ENCODE assay signal across 22 mouse cellular contexts in the genomic region with DNA sequence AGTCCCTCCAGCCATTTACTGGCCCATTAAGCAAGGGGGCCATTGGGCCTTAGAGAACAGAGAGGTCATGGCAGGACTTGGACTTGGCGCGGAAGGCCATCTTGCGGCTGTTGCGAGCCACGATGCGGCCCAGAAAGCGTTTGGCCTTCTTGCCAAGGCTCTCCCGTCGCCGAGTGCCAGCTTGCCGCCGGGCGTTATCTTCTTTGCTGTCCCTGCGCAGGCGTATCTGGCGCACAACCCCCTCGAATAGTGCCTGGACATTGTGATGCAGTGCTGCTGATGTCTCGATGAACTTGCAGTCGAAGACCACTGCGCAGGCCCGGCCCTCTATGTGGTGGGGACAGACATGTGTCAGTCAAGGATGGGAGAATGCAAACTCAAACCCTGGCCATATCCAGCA. TPM values are rescaled to one million over a fixed set of nuclear protein-coding genes. Genes with fewer than 3 reads are reported as not detected.
DNase-seq lines count a peak whose midpoint lies in the region; ATAC-seq and TF ChIP-seq lines count a peak whose summit lies in the region.
"Had no signal": no experiment of that assay in that cellular context is flagged by ENCODE, and none has a peak within 500 bp of the region (broad histone marks: within the 10 kb centered on the region; RNA-seq: fewer than 3 reads in every experiment).

No protein-coding gene starts in this region.

- no peaks in the 10 kb centered on the region for H3K27me3 ChIP-seq in heart, adult 2 months (ENCODE audit: control insufficient read depth, insufficient read depth, low read length)
- peaks cover 20% of the 10 kb centered on the region; the same call in 1 of the 2 replicates for H3K27me3 ChIP-seq in heart, embryonic 10.5 days (ENCODE audit: insufficient read depth, poor library complexity, severe bottlenecking)
- H3K27me3 ChIP-seq in heart, embryonic 12.5 days (replicated peaks) = no peaks in the 10 kb centered on the region
- peaks cover 43% of the 10 kb centered on the region for H3K27me3 ChIP-seq in hindbrain, embryonic 10.5 days (ENCODE audit: insufficient read depth, poor library complexity, severe bottlenecking)

- H3K79me2 ChIP-seq in heart, adult 2 months (replicated peaks; ENCODE audit: control insufficient read depth, insufficient read depth, low read length) = no peaks in the 10 kb centered on the region

- H3K27ac ChIP-seq in heart, adult 2 months = peak overlapping the region; percentile 93
- H3K27ac ChIP-seq in heart, embryonic 10.5 days = peak overlapping the region; percentile 67; the same call in 1 of the 2 replicates
- H3K27ac ChIP-seq in heart, embryonic 12.5 days (ENCODE audit: poor library complexity, severe bottlenecking) = peak overlapping the region; percentile 95
- H3K27ac ChIP-seq in hindbrain, embryonic 10.5 days = no peak overlapping the region
- H3K27ac ChIP-seq: forebrain, embryonic 10.5 days; limb, embryonic 15.5 days; liver, embryonic 15.5 days; midbrain, embryonic 13.5 days; neural tube, embryonic 12.5 days had no signal

- H3K9ac ChIP-seq in heart, adult 2 months (ENCODE audit: low read depth, low read length) = peak overlapping the region; percentile 39
- peak overlapping the region; percentile 95 for H3K9ac ChIP-seq in heart, embryonic 12.5 days
- H3K9ac ChIP-seq: forebrain, postnatal 0 days; limb, embryonic 15.5 days; liver, embryonic 15.5 days; midbrain, embryonic 13.5 days; neural tube, embryonic 12.5 days had no signal

- TF ChIP-seq CTCF in heart, adult 2 months (IDR thresholded peaks at IDR 0.05) = no peak

- 72% methylated on average over 21 of the region's 21 CpGs for WGBS in heart, adult 2 months
- WGBS in heart, embryonic 10.5 days = 92% methylated on average over 21 of the region's 21 CpGs
- 90% methylated on average over 21 of the region's 21 CpGs for WGBS in heart, embryonic 12.5 days
- WGBS in hindbrain, embryonic 10.5 days = 96% methylated on average over 21 of the region's 21 CpGs

- peak overlapping the region; percentile 71 for H3K4me2 ChIP-seq in heart, embryonic 12.5 days
- H3K4me2 ChIP-seq: limb, embryonic 15.5 days; liver, embryonic 15.5 days; midbrain, embryonic 13.5 days; neural tube, embryonic 12.5 days had no signal

- no peaks in the 10 kb centered on the region for H3K9me3 ChIP-seq in heart, embryonic 10.5 days
- H3K9me3 ChIP-seq in heart, embryonic 12.5 days (replicated peaks) = no peaks in the 10 kb centered on the region
- no peaks in the 10 kb centered on the region for H3K9me3 ChIP-seq in hindbrain, embryonic 10.5 days
- H3K9me3 ChIP-seq: forebrain, embryonic 10.5 days; limb, embryonic 15.5 days; liver, embryonic 15.5 days; midbrain, embryonic 13.5 days; neural tube, embryonic 12.5 days had no signal

- peak; percentile 43; the same call in 1 of the 2 replicates for TF ChIP-seq POLR2A in heart, adult 2 months (IDR thresholded peaks at IDR 0.05; ENCODE audit: insufficient read depth, low read depth, low read length)

- H3K36me3 ChIP-seq in heart, adult 2 months (ENCODE audit: control insufficient read depth, insufficient read depth, low read length) = peaks cover 12% of the 10 kb centered on the region
- peaks cover 27% of the 10 kb centered on the region for H3K36me3 ChIP-seq in heart, embryonic 10.5 days
- peaks cover 19% of the 10 kb centered on the region for H3K36me3 ChIP-seq in heart, embryonic 12.5 days
- no peaks in the 10 kb centered on the region for H3K36me3 ChIP-seq in hindbrain, embryonic 10.5 days
- H3K36me3 ChIP-seq: forebrain, embryonic 10.5 days; limb, embryonic 15.5 days; liver, embryonic 15.5 days; midbrain, embryonic 13.5 days; neural tube, embryonic 12.5 days had no signal

- peaks cover 7% of the 10 kb centered on the region for H3K4me1 ChIP-seq in heart, adult 2 months (ENCODE audit: control insufficient read depth, insufficient read depth, low read length)
- H3K4me1 ChIP-seq in heart, embryonic 10.5 days = peaks cover 71% of the 10 kb centered on the region
- H3K4me1 ChIP-seq in heart, embryonic 12.5 days (replicated peaks) = peaks cover 59% of the 10 kb centered on the region
- peaks cover 27% of the 10 kb centered on the region for H3K4me1 ChIP-seq in hindbrain, embryonic 10.5 days (replicated peaks)

- no peak for TF ChIP-seq EP300 in heart, adult 2 months (IDR thresholded peaks at IDR 0.05; ENCODE audit: insufficient read depth, low read depth, low read length)

- intact Hi-C loops in heart, adult 2 months (cut with DNase I) = no loop called here
- intact Hi-C loops in heart, postnatal 14 days (cut with DNase I) = no loop called here

- peak overlapping the region; percentile 59; the same call in 1 of the 2 replicates for H3K4me3 ChIP-seq in heart, adult 2 months
- peak overlapping the region; percentile 79; the same call in 1 of the 2 replicates for H3K4me3 ChIP-seq in heart, embryonic 10.5 days
- peak overlapping the region; percentile 67 for H3K4me3 ChIP-seq in heart, embryonic 12.5 days
- no peak overlapping the region for H3K4me3 ChIP-seq in hindbrain, embryonic 10.5 days
- H3K4me3 ChIP-seq: forebrain, embryonic 10.5 days; limb, embryonic 15.5 days; liver, embryonic 15.5 days; midbrain, embryonic 13.5 days; neural tube, embryonic 12.5 days had no signal

- DNase-seq in heart, adult 2 months = peak; percentile 46 to 68
- no peak for DNase-seq in heart, adult 8-10 months (ENCODE audit: low spot score)
- no peak for DNase-seq in heart, embryonic 10.5 days (ENCODE audit: low spot score)
- peak; percentile 44 to 61 for DNase-seq in heart, postnatal 14 days
- no peak for DNase-seq in hindbrain, embryonic 10.5 days (ENCODE audit: low spot score)
- no peak for DNase-seq in cerebellum, postnatal 36 days
- DNase-seq: adrenal gland, postnatal 10 days; forebrain, postnatal 0 days; kidney, adult 18-20 months; thymus, adult 2 months had no signal

- ATAC-seq in heart, embryonic 12.5 days (ENCODE audit: insufficient number of reproducible peaks, low FRiP score) = no peak
- ATAC-seq: forebrain, postnatal 0 days; lung, postnatal 0 days; midbrain, embryonic 13.5 days had no signal

RNA-seq across cellular contexts. Expression of gene Rrad, which starts 2.7 kb away (rescaled TPM):
- 100 to 1,000 TPM; 123 to 414 TPM for total RNA-seq in heart, adult 2 months (2021)
- polyA plus RNA-seq in heart, adult 2 months (2012; rRNA removed) = 205 and 316 TPM in 2 replicates
- total RNA-seq in heart, adult 8-10 months (2022) = 100 to 1,000 TPM; 215 to 381 (median 317) TPM
- 200 and 322 TPM in 2 replicates for polyA plus RNA-seq in heart, embryonic 10.5 days (2016; fragmentation: Nextera tagmentation; extraction: Ambion mirVana)
- polyA plus RNA-seq in heart, embryonic 12.5 days (2016; fragmentation: Nextera tagmentation; extraction: Ambion mirVana) = 299 and 301 TPM in 2 replicates
- 100 to 1,000 TPM; 198 to 203 TPM for total RNA-seq in heart, postnatal 14 days (2021)
- 1.2 and 1.5 TPM in 2 replicates for polyA plus RNA-seq in hindbrain, embryonic 10.5 days (2016; fragmentation: Nextera tagmentation; extraction: Ambion mirVana)

RNA-seq across cellular contexts. Expression of gene Cdh16, which starts 4.2 kb away (rescaled TPM):
- total RNA-seq in heart, adult 2 months (2021) = 1 to 10 TPM; 3.3 to 4.3 TPM
- polyA plus RNA-seq in heart, adult 2 months (2012; rRNA removed) = 7.1 and 11.0 TPM in 2 replicates
- total RNA-seq in heart, adult 8-10 months (2022) = 1 to 10 TPM; 3.7 to 8.2 (median 6.5) TPM
- polyA plus RNA-seq in heart, embryonic 10.5 days (2016; fragmentation: Nextera tagmentation; extraction: Ambion mirVana) = 8.0 and 21.0 TPM in 2 replicates
- polyA plus RNA-seq in heart, embryonic 12.5 days (2016; fragmentation: Nextera tagmentation; extraction: Ambion mirVana) = 16.1 and 18.6 TPM in 2 replicates
- 1 to 10 TPM; 3.3 to 3.5 TPM for total RNA-seq in heart, postnatal 14 days (2021)
- not detected in 2 replicates for polyA plus RNA-seq in hindbrain, embryonic 10.5 days (2016; fragmentation: Nextera tagmentation; extraction: Ambion mirVana)
- total RNA-seq: forebrain, postnatal 0 days; left cerebral cortex, adult 18-20 months; left cerebral cortex, postnatal 36 days; megakaryocyte progenitor cell, adult 5-6 weeks had no signal
- polyA plus RNA-seq: brain, embryonic 14.5 days; forebrain, embryonic 10.5 days; forebrain, postnatal 0 days; hindbrain, embryonic 11.5 days; midbrain, embryonic 13.5 days; neural tube, embryonic 12.5 days had no signal

RNA-seq across cellular contexts. Expression of gene Ciao2b, which starts 13.4 kb away (rescaled TPM):
- 10 to 100 TPM; 63.9 to 66.9 TPM for total RNA-seq in heart, adult 2 months (2021)
- polyA plus RNA-seq in heart, adult 2 months (2012; rRNA removed) = 51.6 and 58.1 TPM in 2 replicates
- total RNA-seq in heart, adult 8-10 months (2022) = 10 to 100 TPM; 65.5 to 84.7 (median 73.7) TPM
- 198 and 244 TPM in 2 replicates for polyA plus RNA-seq in heart, embryonic 10.5 days (2016; fragmentation: Nextera tagmentation; extraction: Ambion mirVana)
- polyA plus RNA-seq in heart, embryonic 12.5 days (2016; fragmentation: Nextera tagmentation; extraction: Ambion mirVana) = 187 and 195 TPM in 2 replicates
- 10 to 100 TPM; 52.9 to 63.6 TPM for total RNA-seq in heart, postnatal 14 days (2021)
- 111 and 121 TPM in 2 replicates for polyA plus RNA-seq in hindbrain, embryonic 10.5 days (2016; fragmentation: Nextera tagmentation; extraction: Ambion mirVana)

RNA-seq across cellular contexts. Expression of gene Pdp2, which starts 37.2 kb away (rescaled TPM):
- total RNA-seq in heart, adult 2 months (2021) = 10 to 100 TPM; 18.4 to 35.8 TPM
- polyA plus RNA-seq in heart, adult 2 months (2012; rRNA removed) = 10.0 and 18.8 TPM in 2 replicates
- total RNA-seq in heart, adult 8-10 months (2022) = 10 to 100 TPM; 24.1 to 44.1 (median 34.9) TPM
- 10.9 and 11.0 TPM in 2 replicates for polyA plus RNA-seq in heart, embryonic 10.5 days (2016; fragmentation: Nextera tagmentation; extraction: Ambion mirVana)
- 8.6 and 9.0 TPM in 2 replicates for polyA plus RNA-seq in heart, embryonic 12.5 days (2016; fragmentation: Nextera tagmentation; extraction: Ambion mirVana)
- total RNA-seq in heart, postnatal 14 days (2021) = 10 to 100 TPM; 17.0 to 18.2 TPM
- 12.7 and 13.3 TPM in 2 replicates for polyA plus RNA-seq in hindbrain, embryonic 10.5 days (2016; fragmentation: Nextera tagmentation; extraction: Ambion mirVana)

Comparison
In these comparisons a context has a peak if more than half of its experiments do, and no peak if none do; other contexts are left out.
1. DNase-seq: peak in heart, adult 2 months (2 of 2) and heart, postnatal 14 days (2 of 2); none in heart, adult 8-10 months (single experiment), heart, embryonic 10.5 days (single experiment), hindbrain, embryonic 10.5 days (single experiment) and cerebellum, postnatal 36 days (0 of 2).
2. RNA of gene Rrad, which starts 2.7 kb away (polyA plus RNA-seq): 299 to 301 TPM in heart, embryonic 12.5 days, 205 to 316 TPM in heart, adult 2 months and 200 to 322 TPM in heart, embryonic 10.5 days; 1.2 to 1.5 TPM in hindbrain, embryonic 10.5 days; every median in the first group is over 10 times any median in the second.